Mouse (Mus musculus): ENCODE measurements around the gene Fam81a. TPM values are rescaled to one million over a fixed set of nuclear protein-coding genes. Genes with fewer than 3 reads are reported as not detected.

Fam81a gene
- polyA plus RNA-seq, 1 experiment from 2014 or later: 20.9 TPM

- ATAC-seq (replicated peaks; ENCODE audit: insufficient number of reproducible peaks, low FRiP score, low TSS enrichment): no peak
- no peak overlapping the region for H3K27ac ChIP-seq (ENCODE audit: low read depth, low read length)
- H3K9ac ChIP-seq (ENCODE audit: low read depth, low read length): no peak overlapping the region
- H3K4me3 ChIP-seq (ENCODE audit: low read depth, low read length): no peak overlapping the region
- H3K4me2 ChIP-seq: no peak overlapping the region
- peaks cover 5% of the 10 kb centered on the region; the same call in 1 of the 2 replicates for H3K4me1 ChIP-seq (ENCODE audit: control insufficient read depth, insufficient read depth, low read length)
- H3K36me3 ChIP-seq (ENCODE audit: control insufficient read depth, insufficient read depth, low read length): no peaks in the 10 kb centered on the region
- H3K27me3 ChIP-seq (ENCODE audit: control insufficient read depth, insufficient read depth, low read length): peaks cover 9% of the 10 kb centered on the region
- WGBS (ENCODE audit: insufficient replicate concordance): 83% methylated on average over 4 of the region's 4 CpGs
- H3K9me3 ChIP-seq (replicated peaks; ENCODE audit: control insufficient read depth, low read length): no peaks in the 10 kb centered on the region
Observed at GRCm38 (mm10) chr9:70145426-70145825, 3.1 kb upstream of the Fam81a start.

GRCm38 (mm10) chr9:70143326-70143725 lies 966 bp upstream of the Fam81a start:
- ATAC-seq (replicated peaks; ENCODE audit: insufficient number of reproducible peaks, low FRiP score, low TSS enrichment): no peak
- Histone ChIP-seq H3K9ac (ENCODE audit: low read depth, low read length) (no peak overlapping the region), H3K4me2 (no peak overlapping the region), H3K27me3 (ENCODE audit: control insufficient read depth, insufficient read depth, low read length) (peaks cover 11% of the 10 kb centered on the region), H3K4me1 (ENCODE audit: control insufficient read depth, insufficient read depth, low read length) (peaks cover 10% of the 10 kb centered on the region), H3K36me3 (ENCODE audit: control insufficient read depth, insufficient read depth, low read length) (no peaks in the 10 kb centered on the region), H3K4me3 (ENCODE audit: low read depth, low read length) (no peak overlapping the region), H3K9me3 (replicated peaks; ENCODE audit: control insufficient read depth, low read length) (no peaks in the 10 kb centered on the region), H3K27ac (ENCODE audit: low read depth, low read length) (no peak overlapping the region)
- 69% methylated on average over 8 of the region's 8 CpGs for WGBS (ENCODE audit: insufficient replicate concordance)

- peak overlapping the region; percentile 73; the same call in 1 of the 2 replicates for H3K9ac ChIP-seq (ENCODE audit: low read depth, low read length)
- H3K27ac ChIP-seq (ENCODE audit: low read depth, low read length): no peak overlapping the region
Observed at GRCm38 (mm10) chr9:70141885-70142326, 454 bp downstream of the Fam81a start.

GRCm38 (mm10) chr9:70140871-70141796 lies 1.2 kb downstream of the Fam81a start:
- ATAC-seq (replicated peaks; ENCODE audit: insufficient number of reproducible peaks, low FRiP score, low TSS enrichment): peak; percentile 65
- WGBS (ENCODE audit: insufficient replicate concordance): under 1% methylated on average over 74 of the region's 87 CpGs
- no peak overlapping the region for H3K27ac ChIP-seq (ENCODE audit: low read depth, low read length)

More at GRCm38 (mm10) chr9:70141885-70142326, 454 bp downstream of the Fam81a start:
- no peaks in the 10 kb centered on the region for H3K9me3 ChIP-seq (replicated peaks; ENCODE audit: control insufficient read depth, low read length)
- ATAC-seq (replicated peaks; ENCODE audit: insufficient number of reproducible peaks, low FRiP score, low TSS enrichment): 0 out of 2 replicates have a peak, but pooled peaks have one; percentile 4
- H3K4me3 ChIP-seq (ENCODE audit: low read depth, low read length): peak overlapping the region; percentile 70
- H3K4me1 ChIP-seq (ENCODE audit: control insufficient read depth, insufficient read depth, low read length): peaks cover 10% of the 10 kb centered on the region
- peaks cover 11% of the 10 kb centered on the region for H3K27me3 ChIP-seq (ENCODE audit: control insufficient read depth, insufficient read depth, low read length)
- H3K4me2 ChIP-seq: peak overlapping the region; percentile 93
- whole genome bisulfite sequencing (ENCODE audit: insufficient replicate concordance): 4% methylated on average over 11 of the region's 11 CpGs
- H3K36me3 ChIP-seq (ENCODE audit: control insufficient read depth, insufficient read depth, low read length): no peaks in the 10 kb centered on the region

GRCm38 (mm10) chr9:70140340-70140739 lies 2.0 kb downstream of the Fam81a start:
- WGBS (ENCODE audit: insufficient replicate concordance): 59% methylated on average over 4 of the region's 4 CpGs
- Histone ChIP-seq H3K4me2 (peak overlapping the region; percentile 93), H3K9ac (ENCODE audit: low read depth, low read length) (no peak overlapping the region), H3K9me3 (replicated peaks; ENCODE audit: control insufficient read depth, low read length) (no peaks in the 10 kb centered on the region), H3K36me3 (ENCODE audit: control insufficient read depth, insufficient read depth, low read length) (no peaks in the 10 kb centered on the region), H3K4me1 (ENCODE audit: control insufficient read depth, insufficient read depth, low read length) (peaks cover 10% of the 10 kb centered on the region), H3K27me3 (ENCODE audit: control insufficient read depth, insufficient read depth, low read length) (peaks cover 11% of the 10 kb centered on the region), H3K4me3 (ENCODE audit: low read depth, low read length) (peak overlapping the region; percentile 70), H3K27ac (ENCODE audit: low read depth, low read length) (no peak overlapping the region)
- no peak for ATAC-seq (replicated peaks; ENCODE audit: insufficient number of reproducible peaks, low FRiP score, low TSS enrichment)

More at GRCm38 (mm10) chr9:70140871-70141796, 1.2 kb downstream of the Fam81a start:
- peak overlapping the region; percentile 93 for H3K4me2 ChIP-seq
- peak overlapping the region; percentile 70 for H3K4me3 ChIP-seq (ENCODE audit: low read depth, low read length)
- peaks cover 11% of the 10 kb centered on the region for H3K27me3 ChIP-seq (ENCODE audit: control insufficient read depth, insufficient read depth, low read length)
- H3K4me1 ChIP-seq (ENCODE audit: control insufficient read depth, insufficient read depth, low read length): peaks cover 10% of the 10 kb centered on the region
- peak overlapping the region; percentile 73 for H3K9ac ChIP-seq (ENCODE audit: low read depth, low read length)
- no peaks in the 10 kb centered on the region for H3K36me3 ChIP-seq (ENCODE audit: control insufficient read depth, insufficient read depth, low read length)
- no peaks in the 10 kb centered on the region for H3K9me3 ChIP-seq (replicated peaks; ENCODE audit: control insufficient read depth, low read length)

- Histone ChIP-seq H3K9me3 (replicated peaks; ENCODE audit: control insufficient read depth, low read length) (no peaks in the 10 kb centered on the region), H3K9ac (ENCODE audit: low read depth, low read length) (no peak overlapping the region), H3K4me1 (ENCODE audit: control insufficient read depth, insufficient read depth, low read length) (peaks cover 10% of the 10 kb centered on the region), H3K27me3 (ENCODE audit: control insufficient read depth, insufficient read depth, low read length) (peaks cover 11% of the 10 kb centered on the region), H3K36me3 (ENCODE audit: control insufficient read depth, insufficient read depth, low read length) (no peaks in the 10 kb centered on the region), H3K27ac (ENCODE audit: low read depth, low read length) (no peak overlapping the region), H3K4me3 (ENCODE audit: low read depth, low read length) (no peak overlapping the region), H3K4me2 (peak overlapping the region; percentile 93)
- 46% methylated on average over 7 of the region's 7 CpGs for WGBS (ENCODE audit: insufficient replicate concordance)
- no peak for ATAC-seq (replicated peaks; ENCODE audit: insufficient number of reproducible peaks, low FRiP score, low TSS enrichment)
Observed at GRCm38 (mm10) chr9:70139331-70139885, 3.0 kb downstream of the Fam81a start.

GRCm38 (mm10) chr9:70138511-70138910 lies 3.8 kb downstream of the Fam81a start:
- ATAC-seq (replicated peaks; ENCODE audit: insufficient number of reproducible peaks, low FRiP score, low TSS enrichment): no peak
- H3K27ac ChIP-seq (ENCODE audit: low read depth, low read length): no peak overlapping the region
- H3K9ac ChIP-seq (ENCODE audit: low read depth, low read length): no peak overlapping the region
- peaks cover 10% of the 10 kb centered on the region for H3K4me1 ChIP-seq (ENCODE audit: control insufficient read depth, insufficient read depth, low read length)
- WGBS (ENCODE audit: insufficient replicate concordance): 67% methylated on average over 7 of the region's 7 CpGs
- no peak overlapping the region for H3K4me3 ChIP-seq (ENCODE audit: low read depth, low read length)
- no peaks in the 10 kb centered on the region for H3K9me3 ChIP-seq (replicated peaks; ENCODE audit: control insufficient read depth, low read length)
- no peak overlapping the region for H3K4me2 ChIP-seq
- H3K36me3 ChIP-seq (ENCODE audit: control insufficient read depth, insufficient read depth, low read length): no peaks in the 10 kb centered on the region
- H3K27me3 ChIP-seq (ENCODE audit: control insufficient read depth, insufficient read depth, low read length): peaks cover 11% of the 10 kb centered on the region

- Histone ChIP-seq H3K4me1 (ENCODE audit: control insufficient read depth, insufficient read depth, low read length) (peaks cover 10% of the 10 kb centered on the region), H3K27ac (ENCODE audit: low read depth, low read length) (no peak overlapping the region), H3K9me3 (replicated peaks; ENCODE audit: control insufficient read depth, low read length) (no peaks in the 10 kb centered on the region), H3K27me3 (ENCODE audit: control insufficient read depth, insufficient read depth, low read length) (peaks cover 11% of the 10 kb centered on the region), H3K4me2 (no peak overlapping the region), H3K4me3 (ENCODE audit: low read depth, low read length) (no peak overlapping the region), H3K36me3 (ENCODE audit: control insufficient read depth, insufficient read depth, low read length) (no peaks in the 10 kb centered on the region), H3K9ac (ENCODE audit: low read depth, low read length) (no peak overlapping the region)
- no peak for ATAC-seq (replicated peaks; ENCODE audit: insufficient number of reproducible peaks, low FRiP score, low TSS enrichment)
- 72% methylated on average over 5 of the region's 5 CpGs for WGBS (ENCODE audit: insufficient replicate concordance)
Observed at GRCm38 (mm10) chr9:70137991-70138390, 4.4 kb downstream of the Fam81a start.
